ENCODE assay signal across 8 mouse cellular contexts in the genomic region with DNA sequence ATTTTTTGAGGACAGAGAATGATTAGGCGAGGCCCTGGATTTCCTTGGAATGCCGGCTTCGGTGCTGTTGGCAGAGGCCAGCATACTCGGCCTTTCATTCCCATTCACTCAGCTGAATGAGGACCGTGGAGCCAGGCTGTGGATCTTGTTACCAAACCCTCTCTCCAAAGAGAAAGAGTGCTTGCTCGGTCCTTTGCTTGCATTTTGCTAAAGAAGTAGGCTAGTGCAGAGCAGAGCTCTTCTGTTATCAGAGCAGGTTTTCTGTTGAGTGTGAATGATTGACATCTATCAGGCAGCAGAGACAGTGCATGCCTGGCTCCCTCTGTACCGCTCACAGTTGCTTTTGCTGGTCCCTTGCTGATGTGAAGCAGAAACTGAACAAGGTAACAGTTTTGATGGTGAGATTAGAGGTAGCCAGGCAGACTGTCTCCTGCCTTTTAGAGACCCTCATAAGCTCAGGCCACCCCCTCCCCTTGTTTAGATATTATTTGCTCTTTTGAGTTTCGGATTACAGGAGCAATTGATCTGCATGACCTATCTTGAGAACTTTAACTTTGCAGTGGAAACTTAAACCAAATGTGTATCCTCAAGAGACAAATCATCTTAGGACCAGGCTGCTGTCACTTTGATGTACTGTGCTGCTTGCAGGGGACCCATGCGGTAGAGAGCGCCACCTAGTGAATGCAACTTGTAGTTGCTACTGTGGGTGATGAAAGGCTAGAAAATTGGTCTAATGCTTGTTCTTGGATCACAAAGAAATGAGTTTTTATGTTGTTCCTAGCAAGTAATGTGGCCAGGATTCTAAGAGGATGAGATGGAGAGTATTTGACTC. TPM values are rescaled to one million over a fixed set of nuclear protein-coding genes. Genes with fewer than 3 reads are reported as not detected.
DNase-seq lines count a peak whose midpoint lies in the region; ATAC-seq lines count a peak whose summit lies in the region.

No protein-coding gene starts in this region.

- H3K4me1 ChIP-seq in liver, embryonic 12.5 days = 0 out of 2 replicates have a peak, but pooled peaks cover 7% of the 10 kb centered on the region

- H3K9me3 ChIP-seq in liver, embryonic 12.5 days (replicated peaks) = no peaks in the 10 kb centered on the region

- intact Hi-C loops in heart, postnatal 14 days (cut with DNase I) = loop anchor here (5.0 kb wide), 1 partner anchor 178 kb away; no protein-coding TSS in a partner anchor

- H3K4me2 ChIP-seq in liver, embryonic 12.5 days = no peak overlapping the region

- no peak overlapping the region for H3K9ac ChIP-seq in liver, embryonic 12.5 days

- no peaks in the 10 kb centered on the region for H3K36me3 ChIP-seq in liver, embryonic 12.5 days

- no peak overlapping the region for H3K27ac ChIP-seq in liver, embryonic 12.5 days

- WGBS in liver, embryonic 12.5 days (ENCODE audit: insufficient replicate concordance) = 42% methylated on average over 10 of the region's 10 CpGs

- no peaks in the 10 kb centered on the region for H3K27me3 ChIP-seq in liver, embryonic 12.5 days (replicated peaks)

- H3K4me3 ChIP-seq in liver, embryonic 12.5 days = no peak overlapping the region

- DNase-seq in liver = peak; percentile 53
- DNase-seq in T-cell, adult 2 months (ENCODE audit: low spot score) = peak; percentile 32
- peak; percentile 85 for DNase-seq in embryo, embryonic 11 days
- DNase-seq in heart, postnatal 14 days = peak; percentile 51 to 64
- DNase-seq in layer of hippocampus, postnatal 10 days (ENCODE audit: low spot score in 2 of 2) = peak; percentile 58 to 72
- peak; percentile 63 for DNase-seq in thymus, postnatal 4 days

- no peak for ATAC-seq in liver, embryonic 12.5 days
- ATAC-seq in megakaryocyte-erythroid progenitor cell, adult 5-6 weeks (replicated peaks; ENCODE audit: low FRiP score, low TSS enrichment, poor library complexity, severe bottlenecking) = peak; percentile 80

RNA-seq across cellular contexts. Expression of gene Stx18, which starts 47.2 kb away (rescaled TPM):
- polyA plus RNA-seq in liver, embryonic 12.5 days (2016; fragmentation: Nextera tagmentation; extraction: Ambion mirVana) = 20.0 and 20.2 TPM in 2 replicates
- 10 to 100 TPM; 17.0 to 17.7 TPM for total RNA-seq in heart, postnatal 14 days (2021)
- 10 to 100 TPM; 33.3 to 34.1 TPM for total RNA-seq in layer of hippocampus, postnatal 10 days (2021)
- 16.6 and 24.0 TPM in 2 replicates for total RNA-seq in megakaryocyte-erythroid progenitor cell, adult 5-6 weeks (2014; fragmentation: Nextera tagmentation)
- 26.9 and 31.5 TPM in 2 replicates for total RNA-seq in megakaryocyte-erythroid progenitor cell, adult 5-6 weeks (2017)

Comparison
In these comparisons a context has a peak if more than half of its experiments do, and no peak if none do; other contexts are left out.
1. DNase-seq: peak in every context shown above with its lines; median percentile 85 in embryo, embryonic 11 days; 65 in layer of hippocampus, postnatal 10 days; 63 in thymus, postnatal 4 days; 58 in heart, postnatal 14 days; 53 in liver; 32 in T-cell, adult 2 months.